Mouse (Mus musculus): ENCODE measurements at regions not wholly inside any gene's neighbourhood (a gene's known extent, or its start where the extent isn't known, plus 50 kb on each side); places are given as distances from the start of the nearest gene placed in this dataset.

DNA sequence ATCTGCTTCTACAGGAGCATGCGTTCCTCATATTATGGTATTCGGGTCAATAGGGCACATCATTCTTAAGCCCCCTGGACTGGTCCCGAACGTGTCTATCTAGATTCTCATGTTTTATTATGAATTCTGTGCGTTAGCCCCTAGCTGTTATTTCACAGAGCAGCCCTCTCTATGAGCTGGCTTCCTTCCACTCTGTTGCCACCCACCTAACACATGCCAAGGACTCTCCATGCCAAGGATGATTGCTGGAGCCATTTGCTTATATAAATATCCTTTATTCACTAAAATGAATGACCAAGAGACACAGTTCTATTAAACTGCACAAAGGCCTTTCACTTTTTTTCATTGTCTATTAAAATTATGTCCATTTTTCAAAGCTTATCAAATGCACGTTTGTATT, 162.1 kb upstream of the Esrrg start:
- no peaks in the 10 kb centered on the region for H3K27me3 ChIP-seq (ENCODE audit: control insufficient read depth, insufficient read depth, low read length)
- no peaks in the 10 kb centered on the region; the same call in 1 of the 2 replicates for H3K4me1 ChIP-seq (ENCODE audit: control insufficient read depth, insufficient read depth, low read length)
- H3K4me3 ChIP-seq (ENCODE audit: control insufficient read depth, low read depth, low read length): no peak overlapping the region
- TF ChIP-seq POLR2A (IDR thresholded peaks at IDR 0.05; ENCODE audit: control insufficient read depth, low read depth, low read length) (no peak), CTCF (IDR thresholded peaks at IDR 0.05; ENCODE audit: control insufficient read depth, insufficient read depth, insufficient replicate concordance, low read depth, low read length) (no peak)
- H3K36me3 ChIP-seq (ENCODE audit: control insufficient read depth, insufficient read depth, low read length): no peaks in the 10 kb centered on the region
- no peak overlapping the region for H3K27ac ChIP-seq (ENCODE audit: control insufficient read depth, insufficient read depth, low read depth, low read length)

DNA sequence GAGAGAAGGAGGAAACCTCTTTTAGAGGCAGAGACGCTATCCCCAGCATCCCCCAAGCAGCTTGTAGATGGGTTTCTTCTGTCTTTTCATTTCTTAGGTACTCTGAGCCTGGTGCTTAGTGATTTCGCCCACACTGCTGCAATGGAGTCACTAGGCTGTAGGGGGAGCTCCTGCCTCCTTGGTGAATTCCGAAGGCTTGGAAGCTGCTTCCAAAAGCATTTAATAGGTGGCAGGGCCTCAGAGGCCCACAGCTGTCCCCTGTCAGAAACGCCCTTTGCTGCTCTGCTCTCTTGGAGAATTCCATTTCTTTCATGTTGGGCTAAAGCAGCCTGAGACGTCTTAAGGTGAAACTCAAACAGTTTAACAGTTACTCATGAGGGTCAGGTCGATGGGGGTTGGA, 160.4 kb upstream of the Esrrg start:
- H3K36me3 ChIP-seq (ENCODE audit: control insufficient read depth, insufficient read depth, low read length): no peaks in the 10 kb centered on the region
- no peak overlapping the region for H3K4me3 ChIP-seq (ENCODE audit: control insufficient read depth, low read depth, low read length)
- H3K27ac ChIP-seq (ENCODE audit: control insufficient read depth, insufficient read depth, low read depth, low read length): no peak overlapping the region
- H3K27me3 ChIP-seq (ENCODE audit: control insufficient read depth, insufficient read depth, low read length): no peaks in the 10 kb centered on the region
- TF ChIP-seq CTCF (IDR thresholded peaks at IDR 0.05; ENCODE audit: control insufficient read depth, insufficient read depth, insufficient replicate concordance, low read depth, low read length) (peak; percentile 56; the same call in 1 of the 2 replicates), POLR2A (IDR thresholded peaks at IDR 0.05; ENCODE audit: control insufficient read depth, low read depth, low read length) (no peak)
- no peaks in the 10 kb centered on the region; the same call in 1 of the 2 replicates for H3K4me1 ChIP-seq (ENCODE audit: control insufficient read depth, insufficient read depth, low read length)

DNA sequence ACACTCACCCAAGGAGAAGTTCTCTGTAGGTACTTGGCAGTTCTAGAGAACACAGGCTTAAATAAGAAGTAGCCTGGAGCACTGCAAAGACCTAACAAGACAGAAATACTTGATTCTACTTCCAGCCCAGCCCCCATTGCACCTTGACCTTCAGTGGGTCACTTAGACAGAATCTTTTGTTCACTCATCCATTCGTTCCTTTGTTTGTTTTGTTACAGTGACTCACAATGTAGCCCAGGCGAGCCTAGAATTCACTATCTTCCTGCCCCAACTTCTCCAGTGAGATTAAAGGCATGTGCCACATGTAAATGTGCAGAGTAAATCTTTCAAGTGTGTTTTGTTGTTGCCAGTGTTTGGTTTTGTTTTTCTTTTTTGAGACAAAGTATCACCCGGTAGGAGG, 158.5 kb upstream of the Esrrg start:
- no peak overlapping the region for H3K4me3 ChIP-seq (ENCODE audit: control insufficient read depth, low read depth, low read length)
- H3K4me1 ChIP-seq (ENCODE audit: control insufficient read depth, insufficient read depth, low read length): no peaks in the 10 kb centered on the region; the same call in 1 of the 2 replicates
- H3K27ac ChIP-seq (ENCODE audit: control insufficient read depth, insufficient read depth, low read depth, low read length): no peak overlapping the region
- H3K36me3 ChIP-seq (ENCODE audit: control insufficient read depth, insufficient read depth, low read length): no peaks in the 10 kb centered on the region
- TF ChIP-seq POLR2A (IDR thresholded peaks at IDR 0.05; ENCODE audit: control insufficient read depth, low read depth, low read length) (no peak), CTCF (IDR thresholded peaks at IDR 0.05; ENCODE audit: control insufficient read depth, insufficient read depth, insufficient replicate concordance, low read depth, low read length) (no peak)
- no peaks in the 10 kb centered on the region for H3K27me3 ChIP-seq (ENCODE audit: control insufficient read depth, insufficient read depth, low read length)

DNA sequence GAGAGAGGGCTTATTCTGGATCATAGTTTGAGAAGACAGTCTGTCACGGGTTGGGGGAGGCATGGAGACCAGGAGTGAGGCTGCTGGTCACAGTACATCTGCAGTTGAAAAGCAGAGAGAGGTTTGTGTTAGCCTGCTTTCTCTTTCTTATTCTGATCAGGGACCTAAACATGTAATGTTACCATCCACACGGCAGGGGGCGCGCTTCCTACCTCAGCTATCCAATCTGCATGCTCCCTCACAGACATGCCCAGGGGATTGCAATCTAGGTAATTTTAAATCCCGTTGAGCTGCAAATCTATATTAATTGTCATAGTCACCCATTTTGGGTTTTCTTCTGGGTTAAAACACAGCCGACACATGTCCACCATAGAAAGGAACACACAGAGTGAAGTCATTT, 156.4 kb upstream of the Esrrg start:
- no peaks in the 10 kb centered on the region; the same call in 1 of the 2 replicates for H3K4me1 ChIP-seq (ENCODE audit: control insufficient read depth, insufficient read depth, low read length)
- H3K4me3 ChIP-seq (ENCODE audit: control insufficient read depth, low read depth, low read length): no peak overlapping the region
- H3K27ac ChIP-seq (ENCODE audit: control insufficient read depth, insufficient read depth, low read depth, low read length): no peak overlapping the region
- H3K36me3 ChIP-seq (ENCODE audit: control insufficient read depth, insufficient read depth, low read length): no peaks in the 10 kb centered on the region
- TF ChIP-seq CTCF (IDR thresholded peaks at IDR 0.05; ENCODE audit: control insufficient read depth, insufficient read depth, insufficient replicate concordance, low read depth, low read length): peak; percentile 85; the same call in 1 of the 2 replicates
- TF ChIP-seq POLR2A (IDR thresholded peaks at IDR 0.05; ENCODE audit: control insufficient read depth, low read depth, low read length): no peak
- no peaks in the 10 kb centered on the region for H3K27me3 ChIP-seq (ENCODE audit: control insufficient read depth, insufficient read depth, low read length)

DNA sequence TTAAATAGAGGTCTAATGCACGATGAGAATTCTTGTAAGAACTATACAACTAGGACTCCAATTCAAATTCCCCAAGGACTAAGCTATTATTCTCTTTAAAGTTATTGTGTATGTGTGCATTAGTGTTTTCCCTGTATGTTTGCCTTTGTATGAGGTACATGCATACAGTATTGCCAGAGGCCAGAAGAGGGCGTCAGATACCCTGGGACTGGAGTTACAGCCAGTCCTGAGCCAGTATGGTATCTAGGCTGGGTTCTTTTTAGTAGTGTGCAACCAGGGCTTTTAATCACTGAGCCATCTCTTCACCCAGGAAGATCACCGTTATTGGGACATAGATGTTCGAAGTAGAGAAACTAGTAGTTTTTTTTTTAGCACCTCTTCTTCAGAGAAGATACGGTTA, 154.2 kb upstream of the Esrrg start:
- Histone ChIP-seq H3K36me3 (ENCODE audit: control insufficient read depth, insufficient read depth, low read length) (no peaks in the 10 kb centered on the region), H3K4me1 (ENCODE audit: control insufficient read depth, insufficient read depth, low read length) (no peaks in the 10 kb centered on the region; the same call in 1 of the 2 replicates), H3K4me3 (ENCODE audit: control insufficient read depth, low read depth, low read length) (no peak overlapping the region), H3K27me3 (ENCODE audit: control insufficient read depth, insufficient read depth, low read length) (no peaks in the 10 kb centered on the region), H3K27ac (ENCODE audit: control insufficient read depth, insufficient read depth, low read depth, low read length) (no peak overlapping the region)
- TF ChIP-seq POLR2A (IDR thresholded peaks at IDR 0.05; ENCODE audit: control insufficient read depth, low read depth, low read length) (no peak), CTCF (IDR thresholded peaks at IDR 0.05; ENCODE audit: control insufficient read depth, insufficient read depth, insufficient replicate concordance, low read depth, low read length) (no peak)

DNA sequence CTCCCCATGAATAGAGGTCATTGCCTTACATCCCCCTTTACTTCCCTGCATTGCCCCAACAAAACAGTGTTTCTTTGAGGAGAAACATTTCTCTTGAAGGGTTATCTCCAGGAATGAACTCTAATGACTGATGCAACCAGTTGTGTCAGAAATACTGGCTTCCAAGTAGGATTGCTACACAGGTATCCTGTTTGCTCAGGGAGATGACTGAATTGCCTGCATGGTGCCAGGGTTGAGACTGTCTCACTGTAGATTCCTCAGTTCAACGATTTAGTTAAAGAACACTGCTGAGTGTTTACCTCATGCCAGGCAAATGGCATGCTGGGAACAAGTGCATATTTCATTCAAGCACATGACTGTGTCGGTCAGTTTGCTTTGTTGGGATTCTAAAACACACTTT, 123.8 kb upstream of the Esrrg start:
- no peak overlapping the region for H3K4me3 ChIP-seq (ENCODE audit: control insufficient read depth, low read depth, low read length)
- no peaks in the 10 kb centered on the region for H3K36me3 ChIP-seq (ENCODE audit: control insufficient read depth, insufficient read depth, low read length)
- no peaks in the 10 kb centered on the region for H3K4me1 ChIP-seq (ENCODE audit: control insufficient read depth, insufficient read depth, low read length)
- no peak for TF ChIP-seq POLR2A (IDR thresholded peaks at IDR 0.05; ENCODE audit: control insufficient read depth, low read depth, low read length)
- TF ChIP-seq CTCF (IDR thresholded peaks at IDR 0.05; ENCODE audit: control insufficient read depth, insufficient read depth, insufficient replicate concordance, low read depth, low read length): no peak
- H3K27ac ChIP-seq (ENCODE audit: control insufficient read depth, insufficient read depth, low read depth, low read length): no peak overlapping the region
- H3K27me3 ChIP-seq (ENCODE audit: control insufficient read depth, insufficient read depth, low read length): no peaks in the 10 kb centered on the region

DNA sequence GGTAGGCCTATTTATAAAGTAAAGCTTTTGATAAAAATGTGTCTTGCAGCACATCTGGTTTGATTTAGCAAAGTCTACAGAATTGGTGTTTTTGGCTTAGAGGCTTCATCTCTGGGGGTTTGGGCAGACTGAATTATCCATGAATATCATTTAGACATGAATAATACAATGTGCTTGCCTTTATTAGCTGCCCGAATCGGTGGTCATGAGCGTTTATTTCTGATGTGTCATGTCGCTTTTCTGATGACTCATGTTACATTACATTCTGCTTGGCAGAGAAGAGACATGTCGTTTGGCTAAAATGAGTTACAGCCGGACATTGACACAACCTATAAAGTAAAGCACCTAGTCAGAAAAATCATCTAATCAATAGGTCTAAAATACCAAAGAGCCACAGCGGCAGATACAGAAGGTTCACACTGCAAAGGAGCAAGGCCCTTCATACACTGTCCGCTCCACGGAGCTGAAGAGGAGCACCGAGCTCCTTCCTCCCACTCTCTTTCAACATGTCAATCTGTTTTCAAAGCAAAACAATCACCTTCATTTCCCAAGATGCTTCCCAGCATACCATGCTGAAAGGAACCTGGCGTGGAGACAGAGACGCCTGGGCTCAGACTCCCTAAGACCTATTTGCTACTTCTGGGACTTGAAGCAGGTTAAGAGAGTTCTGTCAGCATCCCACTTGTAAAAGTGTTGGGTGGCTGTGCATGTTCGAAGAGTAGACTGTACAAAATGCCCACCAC, 120.5 kb upstream of the Esrrg start:
- H3K27me3 ChIP-seq (ENCODE audit: control insufficient read depth, insufficient read depth, low read length): no peaks in the 10 kb centered on the region

More for the DNA sequence above, 120.5 kb upstream of the Esrrg start:
- Histone ChIP-seq H3K27ac (ENCODE audit: control insufficient read depth, insufficient read depth, low read depth, low read length) (no peak overlapping the region), H3K36me3 (ENCODE audit: control insufficient read depth, insufficient read depth, low read length) (no peaks in the 10 kb centered on the region), H3K4me3 (ENCODE audit: control insufficient read depth, low read depth, low read length) (no peak overlapping the region), H3K4me1 (ENCODE audit: control insufficient read depth, insufficient read depth, low read length) (no peaks in the 10 kb centered on the region)
- TF ChIP-seq POLR2A (IDR thresholded peaks at IDR 0.05; ENCODE audit: control insufficient read depth, low read depth, low read length) (no peak), CTCF (IDR thresholded peaks at IDR 0.05; ENCODE audit: control insufficient read depth, insufficient read depth, insufficient replicate concordance, low read depth, low read length) (no peak)

All from testis, adult 2 months (tissue).